Mouse (Mus musculus) intestine, postnatal 0 days (tissue): ENCODE results near the gene Pprc1. TPM values are rescaled to one million over a fixed set of nuclear protein-coding genes. Genes with fewer than 3 reads are reported as not detected.

Source experiments
- ATAC-seq: fragments of 200-750 bp; cut with Nextera tagmentation; 2 replicates; pipeline ENCODE4 v1.8.0; 2017; ENCODE audit warnings: mild to moderate bottlenecking, moderate TSS enrichment, moderate library complexity
- H3K27ac ChIP-seq: fragments of 300-500 bp; sonication (generic); 2 replicates; pipeline ENCODE4 v1.5.1; 2014; ENCODE audit warnings: mild to moderate bottlenecking, low read depth, low read length, moderate library complexity
- H3K27me3 ChIP-seq: fragments of 300-500 bp; sonication (generic); replicated peaks from 2 replicates; pipeline ENCODE4 v1.6.1; 2014; ENCODE audit warnings: low read length, mixed read lengths; ENCODE audit not compliant: control insufficient read depth, insufficient read depth
- H3K36me3 ChIP-seq: fragments of 300-500 bp; sonication (generic); 2 replicates; pipeline ENCODE4 v1.6.1; 2014; ENCODE audit warnings: mild to moderate bottlenecking, moderate library complexity; ENCODE audit not compliant: control insufficient read depth, insufficient read depth
- H3K4me1 ChIP-seq: fragments of 300-500 bp; sonication (generic); replicated peaks from 2 replicates; pipeline ENCODE4 v1.6.1; 2014; ENCODE audit warnings: antibody characterized with exemption, low read length, mixed read lengths; ENCODE audit not compliant: control insufficient read depth, insufficient read depth
- H3K4me2 ChIP-seq: fragments of 300-500 bp; sonication (generic); replicated peaks from 2 replicates; pipeline ENCODE4 v1.6.1; 2014; ENCODE audit warnings: low read depth, mild to moderate bottlenecking, moderate library complexity
- H3K4me3 ChIP-seq: fragments of 300-500 bp; sonication (generic); 2 replicates; pipeline ENCODE4 v1.5.1; 2014; ENCODE audit warnings: low read depth, low read length
- H3K9ac ChIP-seq: fragments of 300-500 bp; sonication (generic); 2 replicates; pipeline ENCODE4 v1.6.1; 2014; ENCODE audit warnings: mild to moderate bottlenecking, low read depth, low read length
- H3K9me3 ChIP-seq: fragments of 300-500 bp; sonication (generic); 2 replicates; pipeline ENCODE4 v1.6.1; 2016; ENCODE audit warnings: mixed run types; ENCODE audit not compliant: control insufficient read depth
- CTCF ChIP-seq: sonication (generic); IDR thresholded peaks from 2 replicates; pipeline ENCODE4 v1.5.1; 2016; ENCODE audit warnings: low read depth, mild to moderate bottlenecking, control low read depth, antibody characterized with exemption, moderate library complexity
- WGBS: fragments of 180-500 bp; shearing (Covaris S2); extraction: QIAGEN DNeasy Blood & Tissue Kit; methylation state at CpG from one replicate; pipeline ENCODE4 v1.1.7; 2014; 5-methylcytosine and 5-hydroxymethylcytosine counted together
- polyA plus RNA-seq: library from polyadenylated mRNA; unstranded; fragments of >200 nt; fragmentation: Nextera tagmentation; extraction: Ambion mirVana; gene quantifications from 2 replicates; pipeline ENCODE4 v1.2.1, GENCODE M21; 2015

The Pprc1 gene
- polyA plus RNA-seq, 1 experiment from 2014 or later, result 8.3 TPM

GRCm38 (mm10) chr19:46026567-46026966, 18.1 kb upstream of the Pprc1 start:
- Histone ChIP-seq H3K4me3 (no peak overlapping the region), H3K9ac (no peak overlapping the region), H3K27ac (no peak overlapping the region), H3K4me1 (peaks cover 2% of the 10 kb centered on the region; the same call in 1 of the 2 replicates), H3K4me2 (no peak overlapping the region), H3K9me3 (no peaks in the 10 kb centered on the region), H3K36me3 (peaks cover under 1% of the 10 kb centered on the region; the same call in 1 of the 2 replicates), H3K27me3 (no peaks in the 10 kb centered on the region)
- no peak for ATAC-seq
- TF ChIP-seq CTCF, result no peak
- 60% methylated on average over 8 of the region's 8 CpGs for WGBS

- Histone ChIP-seq H3K4me1 (peaks cover 2% of the 10 kb centered on the region; the same call in 1 of the 2 replicates), H3K36me3 (peaks cover 20% of the 10 kb centered on the region), H3K4me2 (no peak overlapping the region), H3K9me3 (no peaks in the 10 kb centered on the region), H3K27me3 (no peaks in the 10 kb centered on the region), H3K9ac (no peak overlapping the region), H3K27ac (no peak overlapping the region), H3K4me3 (no peak overlapping the region)
- no peak for ATAC-seq
- peak; percentile 57 for TF ChIP-seq CTCF
- whole genome bisulfite sequencing, result 81% methylated on average over 11 of the region's 11 CpGs
These were observed 15.9 kb upstream of the Pprc1 start for GRCm38 (mm10) chr19:46028747-46029320.

GRCm38 (mm10) chr19:46029652-46030051, 15.0 kb upstream of the Pprc1 start:
- WGBS, result 71% methylated on average over 1 of the region's 1 CpGs
- H3K36me3 ChIP-seq, result peaks cover 28% of the 10 kb centered on the region
- peaks cover 2% of the 10 kb centered on the region; the same call in 1 of the 2 replicates for H3K4me1 ChIP-seq
- H3K4me2 ChIP-seq, result no peak overlapping the region
- H3K9me3 ChIP-seq, result no peaks in the 10 kb centered on the region
- no peak overlapping the region for H3K9ac ChIP-seq
- no peak overlapping the region for H3K27ac ChIP-seq
- no peaks in the 10 kb centered on the region for H3K27me3 ChIP-seq
- H3K4me3 ChIP-seq, result no peak overlapping the region
- TF ChIP-seq CTCF, result no peak
- no peak for ATAC-seq

- no peak overlapping the region for H3K27ac ChIP-seq
- peaks cover 2% of the 10 kb centered on the region; the same call in 1 of the 2 replicates for H3K4me1 ChIP-seq
- H3K36me3 ChIP-seq, result peaks cover 36% of the 10 kb centered on the region
- no peak overlapping the region for H3K9ac ChIP-seq
- H3K9me3 ChIP-seq, result no peaks in the 10 kb centered on the region
- no peak for ATAC-seq
- WGBS, result 90% methylated on average over 10 of the region's 10 CpGs
- TF ChIP-seq CTCF, result no peak
- H3K4me3 ChIP-seq, result no peak overlapping the region
- no peak overlapping the region for H3K4me2 ChIP-seq
- no peaks in the 10 kb centered on the region for H3K27me3 ChIP-seq
These were observed 14.3 kb upstream of the Pprc1 start for GRCm38 (mm10) chr19:46030196-46030983.

- ATAC-seq, result peak; percentile 33; the same call in 1 of the 2 replicates
- no peaks in the 10 kb centered on the region for H3K27me3 ChIP-seq
- peaks cover 2% of the 10 kb centered on the region; the same call in 1 of the 2 replicates for H3K4me1 ChIP-seq
- WGBS, result 70% methylated on average over 9 of the region's 9 CpGs
- no peak overlapping the region for H3K4me2 ChIP-seq
- peak overlapping the region; percentile 35; the same call in 1 of the 2 replicates for H3K27ac ChIP-seq
- peaks cover 48% of the 10 kb centered on the region for H3K36me3 ChIP-seq
- H3K4me3 ChIP-seq, result no peak overlapping the region
- H3K9me3 ChIP-seq, result no peaks in the 10 kb centered on the region
- TF ChIP-seq CTCF, result no peak
- H3K9ac ChIP-seq, result no peak overlapping the region
These were observed 12.8 kb upstream of the Pprc1 start for GRCm38 (mm10) chr19:46031689-46032432.
